Mouse (Mus musculus): ENCODE results near the gene Mcm6. TPM values are rescaled to one million over a fixed set of nuclear protein-coding genes. Genes with fewer than 3 reads are reported as not detected.

Gene Mcm6
- 6.9 and 11.5 TPM in 2 replicates for polyA plus RNA-seq (2012; rRNA removed)

GRCm38 (mm10) chr1:128359554-128360376 is at the start of gene Mcm6:
Gene Mcm6, minus strand, starts transcription at chr1:128359664.
- TF ChIP-seq POLR2A (IDR thresholded peaks at IDR 0.05; ENCODE audit: borderline replicate concordance, extremely low read depth, low read depth, low read length) (peak; percentile 50; the same call in 1 of the 2 replicates), CTCF (IDR thresholded peaks at IDR 0.05; ENCODE audit: insufficient read depth, low read length) (no peak)
- Histone ChIP-seq H3K4me1 (ENCODE audit: control insufficient read depth, insufficient read depth, low read length) (peaks cover 8% of the 10 kb centered on the region), H3K4me3 (replicated peaks; ENCODE audit: extremely low read depth, low read depth, low read length) (peak within 1 kb of the TSS; percentile 79)
- WGBS: 3% methylated on average over 38 of the region's 38 CpGs
- peak; percentile 92 for DNase-seq

GRCm38 (mm10) chr1:128406846-128407245 is 47.4 kb upstream of the Mcm6 start:
- TF ChIP-seq POLR2A (IDR thresholded peaks at IDR 0.05; ENCODE audit: borderline replicate concordance, extremely low read depth, low read depth, low read length) (no peak), CTCF (IDR thresholded peaks at IDR 0.05; ENCODE audit: insufficient read depth, low read length) (no peak)
- 40% methylated on average over 1 of the region's 1 CpGs for WGBS
- Histone ChIP-seq H3K4me1 (ENCODE audit: control insufficient read depth, insufficient read depth, low read length) (peaks cover 9% of the 10 kb centered on the region), H3K4me3 (replicated peaks; ENCODE audit: extremely low read depth, low read depth, low read length) (no peak overlapping the region)
- no peak for DNase-seq

GRCm38 (mm10) chr1:128405675-128406074 is 46.2 kb upstream of the Mcm6 start:
- WGBS: 26% methylated on average over 1 of the region's 1 CpGs
- Histone ChIP-seq H3K4me1 (ENCODE audit: control insufficient read depth, insufficient read depth, low read length) (peaks cover 9% of the 10 kb centered on the region), H3K4me3 (replicated peaks; ENCODE audit: extremely low read depth, low read depth, low read length) (no peak overlapping the region)
- TF ChIP-seq POLR2A (IDR thresholded peaks at IDR 0.05; ENCODE audit: borderline replicate concordance, extremely low read depth, low read depth, low read length): no peak
- no peak for TF ChIP-seq CTCF (IDR thresholded peaks at IDR 0.05; ENCODE audit: insufficient read depth, low read length)
- DNase-seq: no peak

GRCm38 (mm10) chr1:128405041-128405481 is 45.6 kb upstream of the Mcm6 start:
- TF ChIP-seq POLR2A (IDR thresholded peaks at IDR 0.05; ENCODE audit: borderline replicate concordance, extremely low read depth, low read depth, low read length): no peak
- no peak for TF ChIP-seq CTCF (IDR thresholded peaks at IDR 0.05; ENCODE audit: insufficient read depth, low read length)
- H3K4me1 ChIP-seq (ENCODE audit: control insufficient read depth, insufficient read depth, low read length): peaks cover 9% of the 10 kb centered on the region
- no peak for DNase-seq
- WGBS: 34% methylated on average over 2 of the region's 2 CpGs
- H3K4me3 ChIP-seq (replicated peaks; ENCODE audit: extremely low read depth, low read depth, low read length): no peak overlapping the region

GRCm38 (mm10) chr1:128400926-128401325 is 41.5 kb upstream of the Mcm6 start:
- H3K4me1 ChIP-seq (ENCODE audit: control insufficient read depth, insufficient read depth, low read length): peaks cover 7% of the 10 kb centered on the region
- DNase-seq: no peak
- no peak overlapping the region for H3K4me3 ChIP-seq (replicated peaks; ENCODE audit: extremely low read depth, low read depth, low read length)
- 63% methylated on average over 2 of the region's 2 CpGs for WGBS
- no peak for TF ChIP-seq POLR2A (IDR thresholded peaks at IDR 0.05; ENCODE audit: borderline replicate concordance, extremely low read depth, low read depth, low read length)
- no peak for TF ChIP-seq CTCF (IDR thresholded peaks at IDR 0.05; ENCODE audit: insufficient read depth, low read length)

- H3K4me1 ChIP-seq (ENCODE audit: control insufficient read depth, insufficient read depth, low read length): peaks cover 3% of the 10 kb centered on the region; the same call in 1 of the 2 replicates
- no peak for TF ChIP-seq POLR2A (IDR thresholded peaks at IDR 0.05; ENCODE audit: borderline replicate concordance, extremely low read depth, low read depth, low read length)
- TF ChIP-seq CTCF (IDR thresholded peaks at IDR 0.05; ENCODE audit: insufficient read depth, low read length): no peak
- no peak for DNase-seq
- H3K4me3 ChIP-seq (replicated peaks; ENCODE audit: extremely low read depth, low read depth, low read length): no peak overlapping the region
- 76% methylated on average over 5 of the region's 5 CpGs for WGBS
Observed at GRCm38 (mm10) chr1:128399941-128400915, 40.8 kb upstream of the Mcm6 start.

- H3K4me3 ChIP-seq (replicated peaks; ENCODE audit: extremely low read depth, low read depth, low read length): no peak overlapping the region
- no peak for DNase-seq
- no peaks in the 10 kb centered on the region for H3K4me1 ChIP-seq (ENCODE audit: control insufficient read depth, insufficient read depth, low read length)
- WGBS: 75% methylated on average over 5 of the region's 5 CpGs
- TF ChIP-seq CTCF (IDR thresholded peaks at IDR 0.05; ENCODE audit: insufficient read depth, low read length): no peak
- TF ChIP-seq POLR2A (IDR thresholded peaks at IDR 0.05; ENCODE audit: borderline replicate concordance, extremely low read depth, low read depth, low read length): no peak
Observed at GRCm38 (mm10) chr1:128398738-128399445, 39.4 kb upstream of the Mcm6 start.

- Histone ChIP-seq H3K4me3 (replicated peaks; ENCODE audit: extremely low read depth, low read depth, low read length) (no peak overlapping the region), H3K4me1 (ENCODE audit: control insufficient read depth, insufficient read depth, low read length) (no peaks in the 10 kb centered on the region)
- 88% methylated on average over 3 of the region's 3 CpGs for WGBS
- no peak for DNase-seq
- TF ChIP-seq CTCF (IDR thresholded peaks at IDR 0.05; ENCODE audit: insufficient read depth, low read length) (no peak), POLR2A (IDR thresholded peaks at IDR 0.05; ENCODE audit: borderline replicate concordance, extremely low read depth, low read depth, low read length) (no peak)
Observed at GRCm38 (mm10) chr1:128394657-128395056, 35.2 kb upstream of the Mcm6 start.

GRCm38 (mm10) chr1:128392382-128392781 is 32.9 kb upstream of the Mcm6 start:
- no peak for TF ChIP-seq POLR2A (IDR thresholded peaks at IDR 0.05; ENCODE audit: borderline replicate concordance, extremely low read depth, low read depth, low read length)
- no peak for TF ChIP-seq CTCF (IDR thresholded peaks at IDR 0.05; ENCODE audit: insufficient read depth, low read length)
- Histone ChIP-seq H3K4me3 (replicated peaks; ENCODE audit: extremely low read depth, low read depth, low read length) (no peak overlapping the region), H3K4me1 (ENCODE audit: control insufficient read depth, insufficient read depth, low read length) (no peaks in the 10 kb centered on the region)
- no peak for DNase-seq
- WGBS: 95% methylated on average over 2 of the region's 2 CpGs

All from lung, adult 2 months (tissue).